Mouse (Mus musculus): ENCODE measurements at regions not wholly inside any gene's neighbourhood (a gene's known extent, or its start where the extent isn't known, plus 50 kb on each side); places are given as distances from the start of the nearest gene placed in this dataset.
A peak's percentile ranks its signal among the peaks of the same experiment; 100 is the strongest.

DNA sequence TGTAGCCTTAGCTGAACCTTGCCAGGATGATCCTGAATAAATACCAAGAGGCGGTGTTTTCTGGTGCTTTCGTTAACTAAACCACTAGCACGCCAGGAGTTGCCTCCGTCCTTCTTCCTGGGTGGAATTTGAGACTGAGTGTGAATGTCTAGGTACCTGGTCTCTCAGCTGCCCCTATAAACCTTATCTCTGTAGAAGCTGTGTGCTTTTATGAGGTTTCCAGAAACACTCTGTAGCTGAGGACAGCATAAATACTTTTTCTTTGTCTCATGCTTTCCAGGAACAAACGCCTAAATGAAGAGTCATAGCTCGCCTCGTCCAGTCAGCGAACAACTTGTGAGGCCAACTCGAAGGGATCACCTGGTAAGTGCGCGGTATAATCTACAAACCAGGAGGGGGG is 143.6 kb upstream of the Tsc22d1 start:
- TF ChIP-seq POU5F1 (IDR thresholded peaks at IDR 0.05; ENCODE audit: borderline replicate concordance, low read length): no peak
- no peak for TF ChIP-seq CTCF (conservative IDR thresholded peaks at IDR 0.05; ENCODE audit: low read length)
- TF ChIP-seq NANOG (IDR thresholded peaks at IDR 0.05; ENCODE audit: borderline replicate concordance, low read length): no peak
- peaks cover 33% of the 10 kb centered on the region for H3K27me3 ChIP-seq (ENCODE audit: insufficient read depth, low read length)
- peaks cover 7% of the 10 kb centered on the region for H3K9me3 ChIP-seq (ENCODE audit: low read length)
- peaks cover 22% of the 10 kb centered on the region for H3K4me1 ChIP-seq (replicated peaks; ENCODE audit: low read depth, low read length)
- H3K4me3 ChIP-seq (replicated peaks; ENCODE audit: low read length): no peak overlapping the region
- no peaks in the 10 kb centered on the region for H3K36me3 ChIP-seq (ENCODE audit: insufficient read depth, low read length)

- Histone ChIP-seq H3K9me3 (ENCODE audit: low read length) (peaks cover 6% of the 10 kb centered on the region), H3K27me3 (ENCODE audit: insufficient read depth, low read length) (peaks cover 40% of the 10 kb centered on the region), H3K36me3 (ENCODE audit: insufficient read depth, low read length) (no peaks in the 10 kb centered on the region), H3K4me3 (replicated peaks; ENCODE audit: low read length) (no peak overlapping the region), H3K4me1 (replicated peaks; ENCODE audit: low read depth, low read length) (peaks cover 9% of the 10 kb centered on the region)
- no peak for TF ChIP-seq POU5F1 (IDR thresholded peaks at IDR 0.05; ENCODE audit: borderline replicate concordance, low read length)
- no peak for TF ChIP-seq NANOG (IDR thresholded peaks at IDR 0.05; ENCODE audit: borderline replicate concordance, low read length)
- TF ChIP-seq CTCF (conservative IDR thresholded peaks at IDR 0.05; ENCODE audit: low read length): no peak
Measured at GRCm38 (mm10) chr14:76272840-76273239, 141.9 kb upstream of the Tsc22d1 start.

DNA sequence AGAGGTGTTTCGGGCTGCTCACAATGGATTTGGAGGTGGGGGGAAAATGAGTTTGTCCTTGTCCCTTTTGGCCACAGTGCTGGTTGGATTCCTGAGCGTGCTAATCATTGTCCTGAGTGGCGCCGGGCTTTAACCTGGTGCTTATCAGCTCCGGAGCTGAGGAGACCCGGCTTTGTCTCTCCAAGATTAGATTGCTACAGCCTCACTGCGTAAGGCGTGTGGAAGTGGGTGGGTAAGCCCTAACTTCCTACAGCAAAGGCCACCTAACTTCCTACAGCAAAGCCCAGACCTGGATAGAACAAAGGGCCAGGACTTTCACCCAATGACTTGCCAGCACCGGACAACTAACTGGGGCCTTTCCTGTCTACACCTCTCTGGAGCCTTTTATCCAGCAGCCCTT is 138.1 kb upstream of the Tsc22d1 start:
- TF ChIP-seq NANOG (IDR thresholded peaks at IDR 0.05; ENCODE audit: borderline replicate concordance, low read length) (no peak), POU5F1 (IDR thresholded peaks at IDR 0.05; ENCODE audit: borderline replicate concordance, low read length) (no peak), CTCF (conservative IDR thresholded peaks at IDR 0.05; ENCODE audit: low read length) (no peak)
- Histone ChIP-seq H3K36me3 (ENCODE audit: insufficient read depth, low read length) (no peaks in the 10 kb centered on the region), H3K9me3 (ENCODE audit: low read length) (peaks cover 6% of the 10 kb centered on the region), H3K4me1 (replicated peaks; ENCODE audit: low read depth, low read length) (peaks cover 23% of the 10 kb centered on the region), H3K4me3 (replicated peaks; ENCODE audit: low read length) (no peak overlapping the region), H3K27me3 (ENCODE audit: insufficient read depth, low read length) (peaks cover 49% of the 10 kb centered on the region)

DNA sequence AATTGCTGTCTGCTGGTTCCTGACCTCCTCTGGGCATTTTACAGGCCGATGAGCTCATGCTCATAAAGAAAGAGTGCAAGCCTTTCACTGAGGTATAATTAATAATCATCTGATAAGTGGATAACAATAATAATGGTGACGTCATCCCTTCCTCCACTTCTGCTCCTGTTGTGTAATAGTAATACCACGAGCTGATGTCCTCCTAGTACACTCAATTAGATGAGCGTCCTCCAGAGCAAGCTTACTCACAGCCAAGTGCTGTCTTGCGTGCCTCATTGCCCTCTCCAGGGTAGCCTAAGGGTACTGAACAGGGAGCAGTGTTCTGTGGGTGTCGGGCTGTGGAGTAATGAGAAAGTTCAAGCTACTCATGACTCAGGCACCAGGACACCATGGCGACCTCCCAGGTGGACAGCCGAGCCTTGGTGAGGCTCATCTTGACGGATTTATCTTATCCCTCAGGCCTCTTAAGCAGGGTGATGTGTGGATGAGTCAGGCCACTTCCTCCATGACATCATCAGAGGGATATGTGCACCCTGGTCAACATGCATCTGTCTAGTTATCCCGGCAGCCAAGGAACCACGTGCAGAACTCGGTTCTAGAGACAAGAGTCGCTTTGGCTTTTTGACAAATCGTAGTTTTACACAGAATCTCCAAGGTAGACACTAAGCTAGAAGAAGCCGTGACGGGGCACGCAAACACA is 135.9 kb upstream of the Tsc22d1 start:
- Histone ChIP-seq H3K36me3 (ENCODE audit: insufficient read depth, low read length) (no peaks in the 10 kb centered on the region), H3K27me3 (ENCODE audit: insufficient read depth, low read length) (peaks cover 56% of the 10 kb centered on the region), H3K9me3 (ENCODE audit: low read length) (no peaks in the 10 kb centered on the region), H3K4me3 (replicated peaks; ENCODE audit: low read length) (peak overlapping the region; percentile 50; the same call in 1 of the 2 replicates), H3K4me1 (replicated peaks; ENCODE audit: low read depth, low read length) (peaks cover 23% of the 10 kb centered on the region)
- TF ChIP-seq POU5F1 (IDR thresholded peaks at IDR 0.05; ENCODE audit: borderline replicate concordance, low read length): no peak
- no peak for TF ChIP-seq NANOG (IDR thresholded peaks at IDR 0.05; ENCODE audit: borderline replicate concordance, low read length)
- TF ChIP-seq CTCF (conservative IDR thresholded peaks at IDR 0.05; ENCODE audit: low read length): no peak

DNA sequence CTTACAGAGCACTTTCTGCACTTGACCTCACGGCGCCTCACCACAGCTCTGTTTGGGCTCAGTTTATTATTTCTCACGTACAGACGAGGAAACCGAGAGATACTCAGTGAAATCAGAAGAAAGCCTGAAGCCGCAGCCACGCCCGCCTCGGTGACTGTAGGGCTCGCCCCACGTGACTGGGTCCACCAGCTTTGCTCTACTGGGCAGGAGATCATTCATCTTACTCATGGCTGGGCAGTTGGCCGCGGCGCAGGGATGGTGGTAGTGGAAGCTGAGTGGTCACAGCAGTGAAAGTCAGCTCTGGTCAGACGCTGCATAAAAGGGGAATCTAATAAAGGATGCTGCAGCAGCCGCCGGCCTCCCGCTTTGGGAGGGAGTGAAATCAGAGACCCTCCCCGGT is 135.2 kb upstream of the Tsc22d1 start:
- H3K9me3 ChIP-seq (ENCODE audit: low read length): no peaks in the 10 kb centered on the region
- H3K27me3 ChIP-seq (ENCODE audit: insufficient read depth, low read length): peaks cover 56% of the 10 kb centered on the region
- H3K36me3 ChIP-seq (ENCODE audit: insufficient read depth, low read length): no peaks in the 10 kb centered on the region
- H3K4me3 ChIP-seq (replicated peaks; ENCODE audit: low read length): peak overlapping the region; percentile 50
- peaks cover 23% of the 10 kb centered on the region for H3K4me1 ChIP-seq (replicated peaks; ENCODE audit: low read depth, low read length)
- TF ChIP-seq CTCF (conservative IDR thresholded peaks at IDR 0.05; ENCODE audit: low read length) (no peak), NANOG (IDR thresholded peaks at IDR 0.05; ENCODE audit: borderline replicate concordance, low read length) (no peak)

DNA sequence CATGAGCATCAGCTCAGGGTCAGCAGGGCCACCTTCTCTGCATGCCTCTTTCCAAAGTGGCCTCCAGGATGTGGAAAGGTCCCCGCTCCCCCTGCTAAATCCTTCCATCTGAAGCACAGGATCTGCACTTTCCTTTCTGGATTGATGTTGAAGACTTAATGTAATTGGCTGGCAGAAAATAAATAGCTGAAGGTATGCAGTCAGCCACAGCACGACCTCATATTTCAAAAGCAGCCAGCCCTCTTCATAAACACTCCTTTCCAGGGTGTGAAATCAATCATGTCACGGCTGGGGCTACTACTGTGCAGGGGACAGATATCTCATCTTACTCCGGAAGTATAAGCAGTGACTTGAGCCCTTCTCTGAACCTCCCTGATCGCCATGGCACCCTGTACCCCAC is 132.9 kb upstream of the Tsc22d1 start:
- H3K4me3 ChIP-seq (replicated peaks; ENCODE audit: low read length): no peak overlapping the region
- peaks cover 23% of the 10 kb centered on the region for H3K4me1 ChIP-seq (replicated peaks; ENCODE audit: low read depth, low read length)
- peaks cover 43% of the 10 kb centered on the region for H3K27me3 ChIP-seq (ENCODE audit: insufficient read depth, low read length)
- no peak for TF ChIP-seq NANOG (IDR thresholded peaks at IDR 0.05; ENCODE audit: borderline replicate concordance, low read length)
- TF ChIP-seq CTCF (conservative IDR thresholded peaks at IDR 0.05; ENCODE audit: low read length): no peak
- no peak for TF ChIP-seq POU5F1 (IDR thresholded peaks at IDR 0.05; ENCODE audit: borderline replicate concordance, low read length)
- H3K36me3 ChIP-seq (ENCODE audit: insufficient read depth, low read length): no peaks in the 10 kb centered on the region
- no peaks in the 10 kb centered on the region for H3K9me3 ChIP-seq (ENCODE audit: low read length)

- no peaks in the 10 kb centered on the region for H3K36me3 ChIP-seq (ENCODE audit: insufficient read depth, low read length)
- H3K27me3 ChIP-seq (ENCODE audit: insufficient read depth, low read length): peaks cover 20% of the 10 kb centered on the region; the same call in 1 of the 2 replicates
- H3K4me1 ChIP-seq (replicated peaks; ENCODE audit: low read depth, low read length): no peaks in the 10 kb centered on the region
- no peaks in the 10 kb centered on the region for H3K9me3 ChIP-seq (ENCODE audit: low read length)
- TF ChIP-seq POU5F1 (IDR thresholded peaks at IDR 0.05; ENCODE audit: borderline replicate concordance, low read length) (no peak), NANOG (IDR thresholded peaks at IDR 0.05; ENCODE audit: borderline replicate concordance, low read length) (no peak), CTCF (conservative IDR thresholded peaks at IDR 0.05; ENCODE audit: low read length) (no peak)
- H3K4me3 ChIP-seq (replicated peaks; ENCODE audit: low read length): no peak overlapping the region
Measured at GRCm38 (mm10) chr14:76287768-76288167, 127.0 kb upstream of the Tsc22d1 start.

DNA sequence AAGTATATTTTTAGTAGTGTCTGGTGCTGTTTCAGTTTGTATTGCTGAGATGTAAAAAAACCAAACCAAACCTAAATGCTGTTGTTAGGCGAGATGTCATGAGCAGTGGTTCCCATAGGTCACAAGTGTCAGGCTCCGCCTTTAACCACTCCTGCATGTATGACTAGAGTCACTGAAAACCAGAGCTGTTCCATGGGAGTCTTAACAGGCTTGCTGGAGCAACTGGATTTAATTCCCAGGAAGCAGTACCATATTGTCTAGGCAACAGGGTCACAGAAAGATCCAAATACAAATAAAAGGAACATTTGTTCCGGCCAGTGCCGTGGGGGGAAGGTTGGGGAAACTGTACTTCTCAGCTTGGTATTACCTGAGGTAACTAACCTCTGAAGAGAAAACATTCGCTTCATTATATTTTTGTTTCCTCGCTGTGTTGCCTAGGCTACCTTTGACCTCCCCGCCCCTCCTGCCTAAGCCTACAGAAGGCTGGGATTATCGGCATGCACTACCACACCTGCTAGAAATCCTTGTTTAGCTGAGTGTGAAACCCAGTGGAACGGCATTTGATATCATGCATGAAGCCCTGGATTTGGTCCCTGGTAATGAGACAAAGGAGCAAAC is 124.3 kb upstream of the Tsc22d1 start:
- H3K27me3 ChIP-seq (ENCODE audit: insufficient read depth, low read length): peaks cover 18% of the 10 kb centered on the region; the same call in 1 of the 2 replicates

More for the DNA sequence above, 124.3 kb upstream of the Tsc22d1 start:
- TF ChIP-seq POU5F1 (IDR thresholded peaks at IDR 0.05; ENCODE audit: borderline replicate concordance, low read length): no peak
- no peak for TF ChIP-seq NANOG (IDR thresholded peaks at IDR 0.05; ENCODE audit: borderline replicate concordance, low read length)
- no peak for TF ChIP-seq CTCF (conservative IDR thresholded peaks at IDR 0.05; ENCODE audit: low read length)
- no peaks in the 10 kb centered on the region for H3K4me1 ChIP-seq (replicated peaks; ENCODE audit: low read depth, low read length)
- no peaks in the 10 kb centered on the region for H3K9me3 ChIP-seq (ENCODE audit: low read length)
- no peaks in the 10 kb centered on the region for H3K36me3 ChIP-seq (ENCODE audit: insufficient read depth, low read length)
- no peak overlapping the region for H3K4me3 ChIP-seq (replicated peaks; ENCODE audit: low read length)

Measured in E14TG2a.4 (cell line).